ENCODE assay signal across 8 mouse cellular contexts in genomic region chr17:26561290-26561640, GRCm38 (mm10). TPM values are rescaled to one million over a fixed set of nuclear protein-coding genes. Genes with fewer than 3 reads are reported as not detected.
DNase-seq lines count a peak whose midpoint lies in the region; ATAC-seq and TF ChIP-seq lines count a peak whose summit lies in the region.

Gene Ergic1, plus strand, starts transcription at chr17:26561489.

- TF ChIP-seq CTCF in heart, adult 2 months (IDR thresholded peaks at IDR 0.05): no peak
- TF ChIP-seq CTCF in kidney, adult 2 months (conservative IDR thresholded peaks at IDR 0.05; ENCODE audit: insufficient read depth, insufficient read length, low read depth, low read length): no peak
- no peak for TF ChIP-seq CTCF in small intestine, adult 2 months (IDR thresholded peaks at IDR 0.05; ENCODE audit: extremely low read depth, insufficient read length, insufficient replicate concordance, low read depth, low read length)

- intact Hi-C loops in heart, adult 2 months (cut with DNase I): no loop called here

- TF ChIP-seq POLR2A in heart, adult 2 months (IDR thresholded peaks at IDR 0.05; ENCODE audit: insufficient read depth, low read depth, low read length): peak; percentile 49; the same call in 1 of the 2 replicates
- no peak for TF ChIP-seq POLR2A in kidney, adult 2 months (IDR thresholded peaks at IDR 0.05; ENCODE audit: low read depth, low read length)
- peak; percentile 38; the same call in 1 of the 2 replicates for TF ChIP-seq POLR2A in small intestine, adult 2 months (IDR thresholded peaks at IDR 0.05; ENCODE audit: low read depth, low read length)

- peaks cover 25% of the 10 kb centered on the region for H3K4me1 ChIP-seq in embryonic facial prominence, embryonic 13.5 days
- H3K4me1 ChIP-seq in heart, adult 2 months (ENCODE audit: control insufficient read depth, insufficient read depth, low read length): peaks cover 5% of the 10 kb centered on the region
- H3K4me1 ChIP-seq in kidney, adult 2 months (ENCODE audit: control insufficient read depth, insufficient read depth, low read length): peaks cover 16% of the 10 kb centered on the region
- peaks cover 10% of the 10 kb centered on the region for H3K4me1 ChIP-seq in limb, embryonic 11.5 days (ENCODE audit: control insufficient read depth, insufficient read depth, low read length)
- H3K4me1 ChIP-seq in midbrain, embryonic 13.5 days (replicated peaks): peaks cover 39% of the 10 kb centered on the region
- H3K4me1 ChIP-seq in small intestine, adult 2 months (ENCODE audit: control insufficient read depth, insufficient read depth, insufficient read length, low read length): peaks cover 23% of the 10 kb centered on the region

- 0% methylated on average over 35 of the region's 36 CpGs for WGBS in embryonic facial prominence, embryonic 13.5 days
- under 1% methylated on average over 33 of the region's 36 CpGs for WGBS in heart, adult 2 months
- under 1% methylated on average over 36 of the region's 36 CpGs for WGBS in kidney, adult 2 months
- WGBS in limb, embryonic 11.5 days: 0% methylated on average over 31 of the region's 36 CpGs
- 0% methylated on average over 35 of the region's 36 CpGs for WGBS in midbrain, embryonic 13.5 days
- WGBS in small intestine, adult 2 months: under 1% methylated on average over 36 of the region's 36 CpGs

- peak within 1 kb of the TSS; percentile 84 for H3K9ac ChIP-seq in embryonic facial prominence, embryonic 13.5 days
- H3K9ac ChIP-seq in heart, adult 2 months (ENCODE audit: low read depth, low read length): peak within 1 kb of the TSS; percentile 84
- peak within 1 kb of the TSS; percentile 84 for H3K9ac ChIP-seq in limb, embryonic 11.5 days (ENCODE audit: low read length)
- peak within 1 kb of the TSS; percentile 89 for H3K9ac ChIP-seq in midbrain, embryonic 13.5 days (replicated peaks)

- peak; percentile 85 for DNase-seq in 3134 (ENCODE audit: extremely low read depth, insufficient read length, low spot score)
- peak; percentile 98 to 99 for DNase-seq in adrenal gland, postnatal 36 days
- peak; percentile 94 to 95 for DNase-seq in heart, adult 2 months
- peak; percentile 95 for DNase-seq in kidney, adult 2 months
- peak; percentile 91 for DNase-seq in limb, embryonic 11.5 days (ENCODE audit: low spot score)

- no peaks in the 10 kb centered on the region for H3K27me3 ChIP-seq in embryonic facial prominence, embryonic 13.5 days
- no peaks in the 10 kb centered on the region for H3K27me3 ChIP-seq in heart, adult 2 months (ENCODE audit: control insufficient read depth, insufficient read depth, low read length)
- H3K27me3 ChIP-seq in kidney, adult 2 months (replicated peaks; ENCODE audit: control insufficient read depth, insufficient read depth, low read length): no peaks in the 10 kb centered on the region
- H3K27me3 ChIP-seq in limb, embryonic 11.5 days (ENCODE audit: control insufficient read depth, insufficient read depth, low read length): no peaks in the 10 kb centered on the region
- H3K27me3 ChIP-seq in midbrain, embryonic 13.5 days: no peaks in the 10 kb centered on the region
- no peaks in the 10 kb centered on the region for H3K27me3 ChIP-seq in small intestine, adult 2 months (ENCODE audit: control insufficient read depth, insufficient read depth, low read length)

- H3K4me2 ChIP-seq in embryonic facial prominence, embryonic 13.5 days: peak within 1 kb of the TSS; percentile 94
- H3K4me2 ChIP-seq in limb, embryonic 11.5 days (ENCODE audit: low read depth, severe bottlenecking): peak within 1 kb of the TSS; percentile 90
- peak within 1 kb of the TSS; percentile 75 for H3K4me2 ChIP-seq in midbrain, embryonic 13.5 days (replicated peaks)

- H3K4me3 ChIP-seq in embryonic facial prominence, embryonic 13.5 days: peak within 1 kb of the TSS; percentile 83
- peak within 1 kb of the TSS; percentile 82 for H3K4me3 ChIP-seq in heart, adult 2 months
- H3K4me3 ChIP-seq in kidney, adult 2 months (ENCODE audit: insufficient read depth, low read depth, low read length): peak within 1 kb of the TSS; percentile 80
- H3K4me3 ChIP-seq in limb, embryonic 11.5 days (ENCODE audit: low read depth, low read length): peak within 1 kb of the TSS; percentile 94
- peak within 1 kb of the TSS; percentile 81 for H3K4me3 ChIP-seq in midbrain, embryonic 13.5 days (replicated peaks)
- peak within 1 kb of the TSS; percentile 93 for H3K4me3 ChIP-seq in small intestine, adult 2 months (ENCODE audit: low read depth, low read length)

- peak; percentile 93 for ATAC-seq in embryonic facial prominence, embryonic 13.5 days (ENCODE audit: insufficient number of reproducible peaks, insufficient read depth, low FRiP score, low TSS enrichment, low read depth)
- ATAC-seq in limb, embryonic 11.5 days (ENCODE audit: insufficient number of reproducible peaks, low FRiP score, low TSS enrichment, low read depth): peak; percentile 94
- ATAC-seq in midbrain, embryonic 13.5 days: peak; percentile 99

- H3K27ac ChIP-seq in embryonic facial prominence, embryonic 13.5 days: peak within 1 kb of the TSS; percentile 68
- H3K27ac ChIP-seq in heart, adult 2 months: peak within 1 kb of the TSS; percentile 86
- peak within 1 kb of the TSS; percentile 65 for H3K27ac ChIP-seq in kidney, adult 2 months (ENCODE audit: insufficient read depth, low read depth, low read length)
- H3K27ac ChIP-seq in limb, embryonic 11.5 days (replicated peaks; ENCODE audit: low read depth, low read length): 0 out of 2 replicates have a peak within 1 kb of the TSS, but pooled peaks have one; percentile 23
- H3K27ac ChIP-seq in midbrain, embryonic 13.5 days: peak within 1 kb of the TSS; percentile 83
- no peak within 1 kb of the TSS; the same call in 1 of the 2 replicates for H3K27ac ChIP-seq in small intestine, adult 2 months (ENCODE audit: insufficient read depth, low read depth, low read length)

- 0 out of 2 replicates have a peak, but pooled peaks cover 4% of the 10 kb centered on the region for H3K9me3 ChIP-seq in embryonic facial prominence, embryonic 13.5 days
- H3K9me3 ChIP-seq in limb, embryonic 11.5 days (ENCODE audit: control insufficient read depth, low read length): no peaks in the 10 kb centered on the region
- no peaks in the 10 kb centered on the region for H3K9me3 ChIP-seq in midbrain, embryonic 13.5 days

- H3K79me2 ChIP-seq in heart, adult 2 months (replicated peaks; ENCODE audit: control insufficient read depth, insufficient read depth, low read length): peaks cover 11% of the 10 kb centered on the region

- 0 out of 2 replicates have a peak, but pooled peaks have one; percentile 25 for TF ChIP-seq EP300 in heart, adult 2 months (IDR thresholded peaks at IDR 0.05; ENCODE audit: insufficient read depth, low read depth, low read length)

- peaks cover 29% of the 10 kb centered on the region for H3K36me3 ChIP-seq in embryonic facial prominence, embryonic 13.5 days
- no peaks in the 10 kb centered on the region for H3K36me3 ChIP-seq in heart, adult 2 months (ENCODE audit: control insufficient read depth, insufficient read depth, low read length)
- no peaks in the 10 kb centered on the region for H3K36me3 ChIP-seq in kidney, adult 2 months (ENCODE audit: control insufficient read depth, insufficient read depth, low read length)
- peaks cover 9% of the 10 kb centered on the region; the same call in 1 of the 2 replicates for H3K36me3 ChIP-seq in limb, embryonic 11.5 days (ENCODE audit: control insufficient read depth, insufficient read depth, low read length)
- H3K36me3 ChIP-seq in midbrain, embryonic 13.5 days: peaks cover 29% of the 10 kb centered on the region
- H3K36me3 ChIP-seq in small intestine, adult 2 months (ENCODE audit: control insufficient read depth, insufficient read depth, low read length): no peaks in the 10 kb centered on the region

RNA-seq across cellular contexts. Expression of gene Ergic1, which starts in this region (rescaled TPM):
- 100 to 1,000 TPM; 159 to 160 TPM for total RNA-seq in adrenal gland, postnatal 36 days (2021)
- polyA plus RNA-seq in embryonic facial prominence, embryonic 13.5 days (2015; fragmentation: Nextera tagmentation; extraction: Ambion mirVana): 120 and 121 TPM in 2 replicates
- 10 to 100 TPM; 53.6 to 59.4 TPM for total RNA-seq in heart, adult 2 months (2021)
- 64.4 and 84.3 TPM in 2 replicates for polyA plus RNA-seq in heart, adult 2 months (2012; rRNA removed)
- polyA plus RNA-seq in kidney, adult 2 months (2012; rRNA removed): 131 and 141 TPM in 2 replicates
- polyA plus RNA-seq in limb, embryonic 11.5 days (2014; fragmentation: Nextera tagmentation; extraction: Ambion mirVana): 134 and 143 TPM in 2 replicates
- polyA plus RNA-seq in midbrain, embryonic 13.5 days (2015; fragmentation: Nextera tagmentation; extraction: Ambion mirVana): 91.5 and 102 TPM in 2 replicates
- polyA plus RNA-seq in small intestine, adult 2 months (2012; rRNA removed): 64.7 and 68.6 TPM in 2 replicates
